Mouse (Mus musculus) gastrocnemius, postnatal 36 days (tissue): ENCODE measurements around the gene Snx18. TPM values are rescaled to one million over a fixed set of nuclear protein-coding genes. Genes with fewer than 3 reads are reported as not detected.
A peak's percentile ranks its signal among the peaks of the same experiment; 100 is the strongest.

Source experiments
- DNase-seq, 2 experiments: peaks; one replicate each; pipeline ENCODE4 v3.0.0; 2022
- intact Hi-C: fragments of 180-260 bp; cut with DNase I; formaldehyde crosslinking; loops from one replicate; pipeline ENCODE4 v1.15.1; 2025
- long read RNA-seq, 2 experiments: library from polyadenylated mRNA; stranded (forward); transcript quantifications; one replicate each; pipeline ENCODE4 v2.0.0; 2021
- total RNA-seq, 2 experiments: library from RNA; stranded (reverse); gene quantifications; 2 replicates each; pipeline ENCODE4 v1.2.3; 2021

Gene Snx18
- total RNA-seq = 1 to 10 TPM; 9.3 TPM
- long read RNA-seq, experiment 1, full-length matches to known transcripts = 1 of 1 reads
- long read RNA-seq, experiment 1, partial matches to known transcripts = 0 of 1 reads
- long read RNA-seq, experiment 1, other reads (novel, unspliced or antisense) = 0 of 1 reads
- long read RNA-seq, experiment 2, full-length matches to known transcripts = 4 of 6 reads
- long read RNA-seq, experiment 2, partial matches to known transcripts = 0 of 6 reads
- long read RNA-seq, experiment 2, other reads (novel, unspliced or antisense) = 2 of 6 reads

GRCm38 (mm10) chr13:113617891-113618823 is at the start of gene Snx18:
Snx18 (minus strand) TSS chr13:113618564.
- intact Hi-C loops = loop anchor here (1.0 to 10.0 kb wide), 4 partner anchors 281 to 573 kb away; partner anchors contain the start of gene Gpx8
- DNase-seq = peak; percentile 82 to 90

- no peak for DNase-seq
- intact Hi-C loops = no loop called here
Observed at GRCm38 (mm10) chr13:113663883-113664282, 45.5 kb upstream of the Snx18 start.

- peak; percentile 55 to 58 for DNase-seq
- intact Hi-C loops = no loop called here
Observed at GRCm38 (mm10) chr13:113663151-113663779, 44.9 kb upstream of the Snx18 start, which contains the start of gene Hspb3. Hspb3 (minus strand) TSS chr13:113663676.

- DNase-seq = peak; percentile 24 to 30
- intact Hi-C loops = no loop called here
Observed at GRCm38 (mm10) chr13:113661826-113662271, 43.5 kb upstream of the Snx18 start.

GRCm38 (mm10) chr13:113660576-113661310 is 42.4 kb upstream of the Snx18 start:
- DNase-seq = no peak
- intact Hi-C loops = no loop called here

GRCm38 (mm10) chr13:113657204-113657603 is 38.8 kb upstream of the Snx18 start:
- no peak for DNase-seq

GRCm38 (mm10) chr13:113656639-113657038 is 38.3 kb upstream of the Snx18 start:
- intact Hi-C loops = no loop called here
- DNase-seq = no peak

More at GRCm38 (mm10) chr13:113657204-113657603, 38.8 kb upstream of the Snx18 start:
- intact Hi-C loops = no loop called here

- intact Hi-C loops = no loop called here
Observed at GRCm38 (mm10) chr13:113655511-113655910, 37.1 kb upstream of the Snx18 start.

GRCm38 (mm10) chr13:113640944-113641597 is 22.7 kb upstream of the Snx18 start:
- intact Hi-C loops = no loop called here
- peak in 1 of 2 experiments; percentile 21 for DNase-seq

More at GRCm38 (mm10) chr13:113655511-113655910, 37.1 kb upstream of the Snx18 start:
- DNase-seq = no peak

- intact Hi-C loops = loop anchor here (1.0 kb wide), 1 partner anchor 30 kb away; no protein-coding TSS in a partner anchor
- DNase-seq = no peak
Observed at GRCm38 (mm10) chr13:113638914-113639313, 20.6 kb upstream of the Snx18 start.

GRCm38 (mm10) chr13:113635799-113636222 is 17.4 kb upstream of the Snx18 start:
- DNase-seq = no peak
- intact Hi-C loops = no loop called here

GRCm38 (mm10) chr13:113634732-113635481 is 16.5 kb upstream of the Snx18 start:
- no peak for DNase-seq
- intact Hi-C loops = no loop called here

GRCm38 (mm10) chr13:113632506-113632905 is 14.1 kb upstream of the Snx18 start:
- DNase-seq = no peak
- intact Hi-C loops = no loop called here

GRCm38 (mm10) chr13:113627601-113628000 is 9.2 kb upstream of the Snx18 start:
- intact Hi-C loops = no loop called here
- DNase-seq = no peak

- DNase-seq = no peak
- intact Hi-C loops = loop anchor here (2.0 kb wide), 1 partner anchor 306 kb away; no protein-coding TSS in a partner anchor
Observed at GRCm38 (mm10) chr13:113622865-113623255, 4.5 kb upstream of the Snx18 start.

GRCm38 (mm10) chr13:113622122-113622864 is 3.9 kb upstream of the Snx18 start:
- intact Hi-C loops = loop anchor here (2.0 kb wide), 1 partner anchor 305 kb away; no protein-coding TSS in a partner anchor
- DNase-seq = no peak

GRCm38 (mm10) chr13:113619003-113619402 is 639 bp upstream of the Snx18 start:
- no peak for DNase-seq
- intact Hi-C loops = loop anchor here (5.0 to 10.0 kb wide), 3 partner anchors 282 to 574 kb away; partner anchors contain the start of gene Gpx8
